Mouse (Mus musculus) kidney, embryonic 16.5 days (tissue): Measurements from ENCODE around the gene Col2a1. TPM values are rescaled to one million over a fixed set of nuclear protein-coding genes. Genes with fewer than 3 reads are reported as not detected.

Experiments used
- ATAC-seq: fragments of 200-750 bp; cut with Nextera tagmentation; 2 replicates; pipeline ENCODE4 v1.8.0; 2017; ENCODE audit warnings: moderate TSS enrichment; ENCODE audit not compliant: low FRiP score, low TSS enrichment
- H3K27ac ChIP-seq: fragments of 300-500 bp; sonication (generic); 2 replicates; pipeline ENCODE4 v1.5.1; 2014; ENCODE audit warnings: low read length
- H3K27me3 ChIP-seq: fragments of 300-500 bp; sonication (generic); 2 replicates; pipeline ENCODE4 v1.6.1; 2014; ENCODE audit warnings: low read length, control low read depth, mixed read lengths; ENCODE audit not compliant: insufficient read depth
- H3K36me3 ChIP-seq: fragments of 300-500 bp; sonication (generic); 2 replicates; pipeline ENCODE4 v1.6.1; 2014; ENCODE audit warnings: low read length, control low read depth, mixed read lengths; ENCODE audit not compliant: insufficient read depth
- H3K4me1 ChIP-seq: fragments of 300-500 bp; sonication (generic); 2 replicates; pipeline ENCODE4 v1.6.1; 2014; ENCODE audit warnings: low read length, control low read depth, mixed read lengths; ENCODE audit not compliant: insufficient read depth
- H3K4me2 ChIP-seq: fragments of 300-500 bp; sonication (generic); replicated peaks from 2 replicates; pipeline ENCODE4 v1.6.1; 2014; ENCODE audit warnings: low read depth, low read length
- H3K4me3 ChIP-seq: fragments of 300-500 bp; sonication (generic); 2 replicates; pipeline ENCODE4 v1.5.1; 2014; ENCODE audit warnings: mild to moderate bottlenecking, low read length
- H3K9ac ChIP-seq: fragments of 300-500 bp; sonication (generic); replicated peaks from 2 replicates; pipeline ENCODE4 v1.6.1; 2014; ENCODE audit warnings: low read length
- H3K9me3 ChIP-seq: fragments of 300-500 bp; sonication (generic); 2 replicates; pipeline ENCODE4 v1.6.1; 2016; ENCODE audit warnings: low read length, control low read depth
- WGBS: fragments of 180-500 bp; shearing (Covaris S2); extraction: QIAGEN DNeasy Blood & Tissue Kit; methylation state at CpG from one replicate; pipeline ENCODE4 v1.1.7; 2014; 5-methylcytosine and 5-hydroxymethylcytosine counted together
- polyA plus RNA-seq: library from polyadenylated mRNA; unstranded; fragments of >200 nt; fragmentation: Nextera tagmentation; extraction: Ambion mirVana; gene quantifications from 2 replicates; pipeline ENCODE4 v1.2.1, GENCODE M21; 2015

Gene Col2a1
- polyA plus RNA-seq, 1 experiment from 2014 or later, result 19.5 TPM

- Histone ChIP-seq H3K4me1 (peaks cover 45% of the 10 kb centered on the region), H3K4me2 (peak overlapping the region; percentile 43; the same call in 1 of the 2 replicates), H3K9ac (peak overlapping the region; percentile 62), H3K4me3 (no peak overlapping the region), H3K27ac (peak overlapping the region; percentile 86), H3K9me3 (no peaks in the 10 kb centered on the region), H3K36me3 (no peaks in the 10 kb centered on the region), H3K27me3 (no peaks in the 10 kb centered on the region)
- 53% methylated on average over 13 of the region's 13 CpGs for WGBS
- ATAC-seq, result no peak
Measured at GRCm38 (mm10) chr15:97992027-97992711, 12.3 kb downstream of the Col2a1 start.

GRCm38 (mm10) chr15:97991285-97991895 is 13.1 kb downstream of the Col2a1 start:
- H3K9ac ChIP-seq, result no peak overlapping the region; the same call in 1 of the 2 replicates
- peaks cover 45% of the 10 kb centered on the region for H3K4me1 ChIP-seq
- peak overlapping the region; percentile 82; the same call in 1 of the 2 replicates for H3K27ac ChIP-seq
- no peak overlapping the region for H3K4me2 ChIP-seq
- H3K9me3 ChIP-seq, result no peaks in the 10 kb centered on the region
- ATAC-seq, result no peak
- no peak overlapping the region for H3K4me3 ChIP-seq
- H3K27me3 ChIP-seq, result no peaks in the 10 kb centered on the region
- WGBS, result 28% methylated on average over 12 of the region's 12 CpGs
- H3K36me3 ChIP-seq, result no peaks in the 10 kb centered on the region

- H3K27ac ChIP-seq, result peak overlapping the region; percentile 82
- no peaks in the 10 kb centered on the region for H3K36me3 ChIP-seq
- ATAC-seq, result no peak
- peaks cover 45% of the 10 kb centered on the region for H3K4me1 ChIP-seq
- H3K4me3 ChIP-seq, result no peak overlapping the region
- WGBS, result 15% methylated on average over 4 of the region's 4 CpGs
- H3K4me2 ChIP-seq, result no peak overlapping the region
- no peak overlapping the region; the same call in 1 of the 2 replicates for H3K9ac ChIP-seq
- H3K27me3 ChIP-seq, result no peaks in the 10 kb centered on the region
- no peaks in the 10 kb centered on the region for H3K9me3 ChIP-seq
Measured at GRCm38 (mm10) chr15:97990721-97991120, 13.8 kb downstream of the Col2a1 start.

- Histone ChIP-seq H3K27ac (peak overlapping the region; percentile 82), H3K9ac (peak overlapping the region; percentile 23; the same call in 1 of the 2 replicates)
Measured at GRCm38 (mm10) chr15:97990124-97990523, 14.4 kb downstream of the Col2a1 start.

GRCm38 (mm10) chr15:97989544-97989943 is 15.0 kb downstream of the Col2a1 start:
- Histone ChIP-seq H3K36me3 (no peaks in the 10 kb centered on the region), H3K4me1 (peaks cover 45% of the 10 kb centered on the region), H3K4me2 (no peak overlapping the region), H3K9me3 (no peaks in the 10 kb centered on the region), H3K27me3 (no peaks in the 10 kb centered on the region), H3K27ac (peak overlapping the region; percentile 82), H3K9ac (no peak overlapping the region), H3K4me3 (no peak overlapping the region)
- ATAC-seq, result no peak
- WGBS, result 16% methylated on average over 1 of the region's 1 CpGs

More at GRCm38 (mm10) chr15:97990124-97990523, 14.4 kb downstream of the Col2a1 start:
- no peaks in the 10 kb centered on the region for H3K27me3 ChIP-seq
- H3K4me2 ChIP-seq, result peak overlapping the region; percentile 7; the same call in 1 of the 2 replicates
- H3K36me3 ChIP-seq, result no peaks in the 10 kb centered on the region
- ATAC-seq, result peak; percentile 74
- no peak overlapping the region for H3K4me3 ChIP-seq
- H3K4me1 ChIP-seq, result peaks cover 45% of the 10 kb centered on the region
- WGBS, result 3% methylated on average over 6 of the region's 6 CpGs
- no peaks in the 10 kb centered on the region for H3K9me3 ChIP-seq

- no peak for ATAC-seq
- WGBS, result 86% methylated on average over 6 of the region's 6 CpGs
Measured at GRCm38 (mm10) chr15:97981560-97981959, 22.9 kb downstream of the Col2a1 start.

GRCm38 (mm10) chr15:97973248-97974005 is 31.1 kb downstream of the Col2a1 start:
- peak overlapping the region; percentile 15; the same call in 1 of the 2 replicates for H3K9ac ChIP-seq
- H3K36me3 ChIP-seq, result no peaks in the 10 kb centered on the region
- no peaks in the 10 kb centered on the region for H3K9me3 ChIP-seq
- 0 out of 2 replicates have a peak overlapping the region, but pooled peaks have one; percentile 8 for H3K27ac ChIP-seq
- H3K4me3 ChIP-seq, result no peak overlapping the region
- no peaks in the 10 kb centered on the region for H3K4me1 ChIP-seq
- H3K4me2 ChIP-seq, result no peak overlapping the region
- no peaks in the 10 kb centered on the region for H3K27me3 ChIP-seq
- 40% methylated on average over 11 of the region's 11 CpGs for WGBS
- no peak for ATAC-seq

More at GRCm38 (mm10) chr15:97981560-97981959, 22.9 kb downstream of the Col2a1 start:
- peaks cover 14% of the 10 kb centered on the region for H3K36me3 ChIP-seq
- no peak overlapping the region for H3K9ac ChIP-seq
- H3K27me3 ChIP-seq, result no peaks in the 10 kb centered on the region
- H3K9me3 ChIP-seq, result peaks cover 8% of the 10 kb centered on the region
- H3K4me3 ChIP-seq, result no peak overlapping the region
- no peak overlapping the region for H3K27ac ChIP-seq
- H3K4me1 ChIP-seq, result no peaks in the 10 kb centered on the region
- no peak overlapping the region for H3K4me2 ChIP-seq

GRCm38 (mm10) chr15:97972580-97972979 is 31.9 kb downstream of the Col2a1 start:
- no peak for ATAC-seq
- H3K4me3 ChIP-seq, result no peak overlapping the region
- no peaks in the 10 kb centered on the region for H3K4me1 ChIP-seq
- H3K27me3 ChIP-seq, result no peaks in the 10 kb centered on the region
- H3K36me3 ChIP-seq, result no peaks in the 10 kb centered on the region
- no peak overlapping the region for H3K9ac ChIP-seq
- 91% methylated on average over 6 of the region's 6 CpGs for WGBS
- no peak overlapping the region for H3K27ac ChIP-seq
- no peaks in the 10 kb centered on the region for H3K9me3 ChIP-seq
- no peak overlapping the region for H3K4me2 ChIP-seq

GRCm38 (mm10) chr15:97970299-97970698 is 34.2 kb downstream of the Col2a1 start:
- H3K9ac ChIP-seq, result no peak overlapping the region
- no peak overlapping the region for H3K27ac ChIP-seq
- H3K9me3 ChIP-seq, result no peaks in the 10 kb centered on the region
- H3K27me3 ChIP-seq, result no peaks in the 10 kb centered on the region
- H3K36me3 ChIP-seq, result no peaks in the 10 kb centered on the region
- H3K4me1 ChIP-seq, result no peaks in the 10 kb centered on the region
- WGBS, result 45% methylated on average over 6 of the region's 6 CpGs
- no peak overlapping the region for H3K4me3 ChIP-seq
- ATAC-seq, result 0 out of 2 replicates have a peak, but pooled peaks have one; percentile 42
- H3K4me2 ChIP-seq, result no peak overlapping the region
